ENCODE assay signal across 23 mouse cellular contexts in genomic region chr8:85570466-85570865, GRCm38 (mm10). TPM values are rescaled to one million over a fixed set of nuclear protein-coding genes. Genes with fewer than 3 reads are reported as not detected.
A peak's percentile ranks its signal among the peaks of the same experiment; 100 is the strongest.
DNase-seq lines count a peak whose midpoint lies in the region; ATAC-seq and TF ChIP-seq lines count a peak whose summit lies in the region.
"Had no signal": no experiment of that assay in that cellular context is flagged by ENCODE, and none has a peak within 500 bp of the region (broad histone marks: within the 10 kb centered on the region; RNA-seq: fewer than 3 reads in every experiment).

No protein-coding gene starts in this region.

- TF ChIP-seq POLR2A in CH12.LX (IDR thresholded peaks at IDR 0.05; ENCODE audit: low read depth, low read length) (no peak), myocyte (IDR thresholded peaks at IDR 0.05; ENCODE audit: insufficient read length, low read depth) (no peak)
- TF ChIP-seq POLR2A in lung, adult 2 months (IDR thresholded peaks at IDR 0.05; ENCODE audit: borderline replicate concordance, extremely low read depth, low read depth, low read length), result no peak

- no peaks in the 10 kb centered on the region for H3K9me3 ChIP-seq in CH12.LX (replicated peaks; ENCODE audit: low read length)
- no peaks in the 10 kb centered on the region for H3K9me3 ChIP-seq in hindbrain, embryonic 16.5 days (ENCODE audit: control insufficient read depth, low read length)
- H3K9me3 ChIP-seq: embryonic facial prominence, embryonic 15.5 days; forebrain, embryonic 10.5 days; heart, embryonic 10.5 days; hindbrain, embryonic 10.5 days had no signal

- TF ChIP-seq RAD21 in CH12.LX (IDR thresholded peaks at IDR 0.05; ENCODE audit: low read depth, low read length), result no peak

- no peaks in the 10 kb centered on the region for H3K36me3 ChIP-seq in CH12.LX (replicated peaks in 1 of 2; ENCODE audit: control insufficient read depth in 1 of 2, insufficient read depth in 1 of 2, low read length in 1 of 2)
- no peaks in the 10 kb centered on the region for H3K36me3 ChIP-seq in myocyte (ENCODE audit: control insufficient read depth, insufficient read depth)
- no peaks in the 10 kb centered on the region for H3K36me3 ChIP-seq in hindbrain, embryonic 16.5 days (ENCODE audit: control insufficient read depth, insufficient read depth, low read length)
- H3K36me3 ChIP-seq: embryonic facial prominence, embryonic 15.5 days; forebrain, embryonic 10.5 days; heart, embryonic 10.5 days; hindbrain, embryonic 10.5 days had no signal

- H3K4me1 ChIP-seq in CH12.LX (ENCODE audit: control insufficient read depth in 1 of 2, insufficient read depth in 2 of 2), result peaks cover 0 to 19% of the 10 kb centered on the region in 2 experiments; a peak in 2 of 4 replicates
- H3K4me1 ChIP-seq in lung, adult 2 months (ENCODE audit: control insufficient read depth, insufficient read depth, low read length), result no peaks in the 10 kb centered on the region
- H3K4me1 ChIP-seq in hindbrain, embryonic 16.5 days (ENCODE audit: control insufficient read depth, insufficient read depth, low read depth, low read length), result no peaks in the 10 kb centered on the region
- H3K4me1 ChIP-seq: embryonic facial prominence, embryonic 15.5 days; forebrain, embryonic 10.5 days; heart, embryonic 10.5 days; hindbrain, embryonic 10.5 days had no signal

- DNase-seq in CH12.LX (ENCODE audit: extremely low read depth), result peak; percentile 42
- DNase-seq in left cerebral cortex, adult 2 months (ENCODE audit: extremely low spot score in 1 of 2, low spot score in 2 of 2), result no peak
- no peak for DNase-seq in lung, adult 2 months
- DNase-seq: adrenal gland, adult 2 months; adrenal gland, postnatal 36 days; B cell, adult 2 months; cerebellum, adult 2 months; cerebellum, postnatal 10 days; embryo, embryonic 11 days; gastrocnemius, postnatal 36 days; heart, adult 18-20 months; heart, postnatal 10 days had no signal

- no peak overlapping the region for H3ac ChIP-seq in myocyte (ENCODE audit: control insufficient read depth, insufficient read length)

- no peak overlapping the region for H3K4me3 ChIP-seq in CH12.LX (replicated peaks in 1 of 3; ENCODE audit: low read depth in 2 of 3, low read length in 2 of 3, poor library complexity in 1 of 3)
- H3K4me3 ChIP-seq in myocyte, result no peak overlapping the region
- H3K4me3 ChIP-seq in left cerebral cortex, adult 2 months, result no peak overlapping the region
- H3K4me3 ChIP-seq in lung, adult 2 months (replicated peaks; ENCODE audit: extremely low read depth, low read depth, low read length), result no peak overlapping the region
- no peak overlapping the region for H3K4me3 ChIP-seq in hindbrain, embryonic 16.5 days (ENCODE audit: low read length)
- H3K4me3 ChIP-seq: embryonic facial prominence, embryonic 15.5 days; erythroblast, embryonic 14.5 days; forebrain, embryonic 10.5 days; heart, embryonic 10.5 days; hindbrain, embryonic 10.5 days had no signal

- WGBS in lung, adult 2 months, result 47% methylated on average over 4 of the region's 4 CpGs
- WGBS in hindbrain, embryonic 16.5 days, result 93% methylated on average over 4 of the region's 4 CpGs

- H3K27me3 ChIP-seq in CH12.LX (replicated peaks) (no peaks in the 10 kb centered on the region), myocyte (ENCODE audit: control insufficient read depth, insufficient read depth, insufficient read length) (no peaks in the 10 kb centered on the region)
- no peaks in the 10 kb centered on the region for H3K27me3 ChIP-seq in hindbrain, embryonic 16.5 days (replicated peaks; ENCODE audit: control insufficient read depth, insufficient read depth, low read length)
- H3K27me3 ChIP-seq: embryonic facial prominence, embryonic 15.5 days had no signal

- in situ Hi-C loops in CH12.LX (cut with MboI; ENCODE audit: low pct_ligation_motif_present, low pct_unique_long_range_greater_than_20kb, low sequenced_read_pairs), result no loop called here

- no peak for TF ChIP-seq CTCF in CH12.LX (conservative IDR thresholded peaks at IDR 0.05 in 1 of 2, IDR thresholded peaks at IDR 0.05 in 1 of 2; ENCODE audit: low read depth in 2 of 2, low read length in 2 of 2)
- TF ChIP-seq CTCF in left cerebral cortex, adult 2 months (IDR thresholded peaks at IDR 0.05), result no peak
- TF ChIP-seq CTCF in lung, adult 2 months (IDR thresholded peaks at IDR 0.05; ENCODE audit: insufficient read depth, low read length), result no peak

- no peak overlapping the region for H3K27ac ChIP-seq in CH12.LX (ENCODE audit: insufficient read depth, low read depth)
- H3K27ac ChIP-seq in left cerebral cortex, adult 2 months, result no peak overlapping the region
- H3K27ac ChIP-seq in hindbrain, embryonic 16.5 days (ENCODE audit: low read depth, low read length), result no peak overlapping the region
- H3K27ac ChIP-seq: embryonic facial prominence, embryonic 15.5 days; forebrain, embryonic 10.5 days; heart, embryonic 10.5 days; hindbrain, embryonic 10.5 days; hindbrain, embryonic 14.5 days had no signal

- dilution Hi-C loops in CH12.LX (cut with MboI; ENCODE audit: extremely low pct_ligation_motif_present, extremely low pct_unique_long_range_greater_than_20kb, low sequenced_read_pairs), result no loop called here

- intact Hi-C loops in left cerebral cortex, adult 2 months (cut with DNase I), result no loop called here

- peak overlapping the region; percentile 44; the same call in 1 of the 2 replicates for H3K9ac ChIP-seq in CH12.LX (ENCODE audit: insufficient read depth, low read depth)
- no peak overlapping the region for H3K9ac ChIP-seq in hindbrain, embryonic 16.5 days (ENCODE audit: low read depth, low read length)
- H3K9ac ChIP-seq: embryonic facial prominence, embryonic 15.5 days; hindbrain, embryonic 14.5 days had no signal

- H3K79me2 ChIP-seq in CH12.LX (replicated peaks; ENCODE audit: control insufficient read depth, extremely low read depth, insufficient read depth, poor library complexity, severe bottlenecking) (no peaks in the 10 kb centered on the region), myocyte (ENCODE audit: control insufficient read depth, insufficient read depth) (no peaks in the 10 kb centered on the region)

- H3K4me2 ChIP-seq in CH12.LX (ENCODE audit: insufficient read depth, low read depth, poor library complexity, severe bottlenecking) (peak overlapping the region; percentile 31), myocyte (ENCODE audit: low read depth) (no peak overlapping the region)
- H3K4me2 ChIP-seq in hindbrain, embryonic 16.5 days (ENCODE audit: low read length), result no peak overlapping the region
- H3K4me2 ChIP-seq: embryonic facial prominence, embryonic 15.5 days; hindbrain, embryonic 14.5 days had no signal

- peak; percentile 91 for ATAC-seq in granulocyte monocyte progenitor cell, adult 5-6 weeks (replicated peaks; ENCODE audit: poor library complexity, severe bottlenecking)
- ATAC-seq in hindbrain, embryonic 16.5 days, result no peak
- ATAC-seq: CD4-positive, CD25-positive, alpha-beta regulatory T cell, adult 4 months; forebrain, embryonic 14.5 days had no signal

- TF ChIP-seq EP300 in CH12.LX (IDR thresholded peaks at IDR 0.05; ENCODE audit: low read length), result no peak

TF ChIP-seq in CH12.LX, 34 proteins besides CTCF, POLR2A, EP300 and RAD21:
- TF ChIP-seq ETS1 (conservative IDR thresholded peaks at IDR 0.05; ENCODE audit: low read depth, low read length) (no peak), JUND (conservative IDR thresholded peaks at IDR 0.05; ENCODE audit: low read depth, low read length) (peak; percentile 51; the same call in 1 of the 2 replicates), MYC (IDR thresholded peaks at IDR 0.05; ENCODE audit: low read depth, low read length) (peak; percentile 47; the same call in 1 of the 2 replicates), ELF1 (IDR thresholded peaks at IDR 0.05; ENCODE audit: low read depth, low read length) (0 out of 2 replicates have a peak, but pooled peaks have one; percentile 16), ZC3H11A (IDR thresholded peaks at IDR 0.05; ENCODE audit: low read depth, low read length) (no peak), TBP (conservative IDR thresholded peaks at IDR 0.05; ENCODE audit: low read depth, low read length) (0 out of 2 replicates have a peak, but pooled peaks have one; percentile 40)
TF ChIP-seq in CH12.LX: peak in this region for 4.

TF ChIP-seq in myocyte, 11 proteins besides CTCF, POLR2A, EP300 and RAD21:
- TF ChIP-seq CEBPB (IDR thresholded peaks at IDR 0.05; ENCODE audit: insufficient read depth, poor library complexity, severe bottlenecking), result peak; percentile 55; the same call in 1 of the 2 replicates
- no peak for TF ChIP-seq SRF (IDR thresholded peaks at IDR 0.05; ENCODE audit: control insufficient read depth, insufficient read length, low read depth)

RNA-seq across cellular contexts. Expression of gene Dnaja2, which starts 15.3 kb away (rescaled TPM):
- total RNA-seq in CH12.LX (2012; rRNA removed) (150 and 183 TPM in 2 replicates), CH12.LX (2014; rRNA removed) (227 and 273 TPM in 2 replicates)
- polyA plus RNA-seq in CH12.LX (2012; ENCODE audit: insufficient read length, low read depth) (471 and 538 TPM in 2 replicates), myocyte (2012; fragmentation: generic; extraction: Trizol) (104 TPM)
- total RNA-seq in granulocyte monocyte progenitor cell, adult 5-6 weeks (2014; fragmentation: Nextera tagmentation), result 86.8 and 101 TPM in 2 replicates
- total RNA-seq in granulocyte monocyte progenitor cell, adult 5-6 weeks (2017), result 128 and 137 TPM in 2 replicates
- total RNA-seq in left cerebral cortex, adult 2 months (2021), result 100 to 1,000 TPM; 175 to 199 TPM
- polyA plus RNA-seq in lung, adult 2 months (2012; rRNA removed), result 5.5 and 10.9 TPM in 2 replicates
- 170 and 171 TPM in 2 replicates for polyA plus RNA-seq in hindbrain, embryonic 16.5 days (2015; fragmentation: Nextera tagmentation; extraction: Ambion mirVana)
